Mouse (Mus musculus) limb, embryonic 14.5 days (tissue): Measurements from ENCODE around the gene Ccdc28a. TPM values are rescaled to one million over a fixed set of nuclear protein-coding genes. Genes with fewer than 3 reads are reported as not detected.

Experiments used
- ATAC-seq: fragments of 200-750 bp; cut with Nextera tagmentation; 2 replicates; pipeline ENCODE4 v1.8.0; 2017; ENCODE audit warnings: low read depth, moderate number of reproducible peaks, moderate TSS enrichment; ENCODE audit not compliant: low FRiP score
- DNase-seq: peaks from one replicate; pipeline ENCODE4 v3.0.0-alpha.2; 2015; ENCODE audit warnings: low spot score
- H3K27ac ChIP-seq: fragments of 300-500 bp; sonication (generic); replicated peaks from 2 replicates; pipeline ENCODE4 v1.5.1; 2014; ENCODE audit warnings: low read depth, mild to moderate bottlenecking, low read length, moderate library complexity, mixed read lengths
- H3K27me3 ChIP-seq: fragments of 300-500 bp; sonication (generic); 2 replicates; pipeline ENCODE4 v1.6.1; 2014; ENCODE audit warnings: low read length, mixed read lengths; ENCODE audit not compliant: control insufficient read depth, insufficient read depth
- H3K36me3 ChIP-seq: fragments of 300-500 bp; sonication (generic); 2 replicates; pipeline ENCODE4 v1.6.1; 2014; ENCODE audit warnings: mild to moderate bottlenecking, low read length, moderate library complexity, mixed read lengths; ENCODE audit not compliant: control insufficient read depth, insufficient read depth
- H3K4me1 ChIP-seq: fragments of 300-500 bp; sonication (generic); 2 replicates; pipeline ENCODE4 v1.6.1; 2014; ENCODE audit warnings: antibody characterized with exemption, low read length, mixed read lengths; ENCODE audit not compliant: control insufficient read depth, insufficient read depth
- H3K4me2 ChIP-seq: fragments of 300-500 bp; sonication (generic); replicated peaks from 2 replicates; pipeline ENCODE4 v1.6.1; 2014; ENCODE audit warnings: low read depth, mild to moderate bottlenecking, low read length, moderate library complexity; ENCODE audit not compliant: severe bottlenecking
- H3K4me3 ChIP-seq: fragments of 300-500 bp; sonication (generic); replicated peaks from 2 replicates; pipeline ENCODE4 v1.5.1; 2014; ENCODE audit warnings: low read length
- H3K9ac ChIP-seq: fragments of 300-500 bp; sonication (generic); 2 replicates; pipeline ENCODE4 v1.6.1; 2014; ENCODE audit warnings: mild to moderate bottlenecking, low read depth, low read length, moderate library complexity; ENCODE audit not compliant: severe bottlenecking
- H3K9me3 ChIP-seq: fragments of 300-500 bp; sonication (generic); 2 replicates; pipeline ENCODE4 v1.6.1; 2016; ENCODE audit warnings: low read length; ENCODE audit not compliant: control insufficient read depth
- POLR2A ChIP-seq: fragments of 200-500 bp; IDR thresholded peaks from 2 replicates; pipeline ENCODE4 v1.8.0; 2012; ENCODE audit warnings: inconsistent platforms, mild to moderate bottlenecking, moderate library complexity, borderline replicate concordance; ENCODE audit not compliant: insufficient read depth, insufficient read length; ENCODE audit errors: extremely low read depth
- WGBS: fragments of 180-500 bp; shearing (Covaris S2); extraction: QIAGEN DNeasy Blood & Tissue Kit; methylation state at CpG from one replicate; pipeline ENCODE4 v1.1.7; 2014; 5-methylcytosine and 5-hydroxymethylcytosine counted together
- polyA plus RNA-seq, 2 experiments: library from polyadenylated mRNA; depleted of rRNA in 1 of 2; stranded (reverse) in 1 of 2; unstranded in 1 of 2; fragments of >200 nt; fragmentation: Nextera tagmentation in 1 of 2; extraction: Ambion mirVana in 1 of 2; gene quantifications; 2 replicates each; pipeline versions ENCODE4 v1.2.1 to v1.2.3; 2012 to 2014

Gene Ccdc28a
- polyA plus RNA-seq, 2 experiments, result 14.6 to 20.6 TPM

DNA sequence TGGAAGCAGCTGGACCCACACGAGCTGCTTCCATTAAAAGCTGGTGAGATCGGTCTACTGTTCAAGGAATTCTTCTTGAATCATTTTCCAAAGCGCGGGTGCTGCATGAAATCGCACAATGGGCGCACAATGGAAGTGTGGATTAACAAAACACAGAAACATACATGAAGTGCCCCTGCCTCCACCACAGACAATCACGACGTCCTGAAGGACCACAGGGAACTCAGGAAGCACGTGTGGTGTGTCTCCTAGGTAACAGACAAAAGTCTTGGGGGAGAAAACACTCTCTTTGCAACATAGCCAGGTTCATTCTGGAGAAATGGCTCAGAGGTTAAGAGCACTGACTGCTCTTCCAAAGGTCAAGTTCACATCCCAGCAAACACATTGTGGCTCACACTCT lies 34.1 kb downstream of the Ccdc28a start:
- H3K27me3 ChIP-seq, result no peaks in the 10 kb centered on the region
- no peak overlapping the region for H3K4me3 ChIP-seq
- no peak overlapping the region for H3K27ac ChIP-seq
- WGBS, result 78% methylated on average over 9 of the region's 9 CpGs
- no peak for TF ChIP-seq POLR2A
- H3K9ac ChIP-seq, result no peak overlapping the region
- no peaks in the 10 kb centered on the region for H3K4me1 ChIP-seq
- no peak for DNase-seq
- H3K4me2 ChIP-seq, result no peak overlapping the region
- H3K9me3 ChIP-seq, result no peaks in the 10 kb centered on the region
- ATAC-seq, result no peak
- no peaks in the 10 kb centered on the region for H3K36me3 ChIP-seq

DNA sequence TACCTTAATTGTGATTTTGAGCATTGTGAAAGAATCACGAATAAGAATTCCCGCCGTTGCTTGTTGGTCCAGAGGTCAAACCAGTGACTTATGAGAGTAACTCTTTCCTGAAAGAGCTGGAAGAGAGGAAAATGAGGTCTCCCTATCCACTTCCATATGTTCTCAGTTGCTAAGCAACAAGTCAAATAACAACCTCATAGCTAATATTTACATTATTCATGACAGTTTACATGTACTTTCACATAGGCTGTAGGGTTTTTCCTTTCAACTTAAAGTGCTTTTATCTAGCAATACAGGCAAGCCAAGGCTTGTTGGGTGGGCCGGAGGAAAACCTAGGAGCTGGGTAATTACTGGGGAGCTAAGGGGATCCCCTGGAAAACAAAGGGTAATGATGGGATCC lies 34.9 kb downstream of the Ccdc28a start:
- no peak for TF ChIP-seq POLR2A
- DNase-seq, result no peak
- 82% methylated on average over 4 of the region's 4 CpGs for WGBS

DNA sequence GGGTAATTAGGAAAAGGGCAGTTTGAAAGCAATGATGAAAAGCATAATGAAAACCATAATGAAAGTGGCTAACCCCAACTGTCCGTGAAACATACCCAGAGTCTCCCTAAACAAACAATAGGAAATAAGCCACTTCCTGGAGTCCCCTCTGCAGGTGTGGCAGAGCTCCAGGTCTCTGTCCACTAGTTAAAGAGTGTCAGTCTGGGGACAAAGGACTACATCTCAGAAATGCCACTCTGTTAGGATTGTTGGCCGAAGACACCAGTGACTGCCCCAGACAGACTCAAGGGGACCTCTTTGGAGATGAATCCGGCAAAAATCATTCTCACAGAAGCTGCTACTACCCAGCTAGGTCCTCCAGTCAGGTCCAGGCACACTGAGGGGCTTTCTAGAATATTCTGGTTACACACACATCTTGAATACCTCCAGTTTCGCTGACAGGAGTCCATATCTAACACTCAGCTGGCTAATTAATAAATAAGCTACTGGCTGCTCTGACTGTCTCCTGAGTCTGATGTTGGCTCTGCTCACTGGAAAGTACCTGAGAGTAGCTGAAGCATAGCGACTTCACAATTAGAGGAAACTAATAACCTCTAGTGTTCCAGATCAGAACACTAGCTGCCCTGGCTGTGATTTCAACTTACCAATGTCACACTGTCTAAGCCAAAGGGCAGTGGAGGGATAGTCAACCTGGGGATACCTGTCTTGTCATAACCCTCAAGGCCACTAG lies 36.3 kb downstream of the Ccdc28a start:
- 88% methylated on average over 5 of the region's 5 CpGs for WGBS
- no peaks in the 10 kb centered on the region for H3K27me3 ChIP-seq
- H3K36me3 ChIP-seq, result no peaks in the 10 kb centered on the region
- TF ChIP-seq POLR2A, result no peak
- H3K27ac ChIP-seq, result no peak overlapping the region
- H3K9ac ChIP-seq, result no peak overlapping the region
- H3K4me1 ChIP-seq, result no peaks in the 10 kb centered on the region; the same call in 1 of the 2 replicates
- H3K9me3 ChIP-seq, result no peaks in the 10 kb centered on the region
- no peak overlapping the region for H3K4me2 ChIP-seq
- no peak overlapping the region for H3K4me3 ChIP-seq
- DNase-seq, result no peak
- ATAC-seq, result no peak

More for the DNA sequence above, 34.9 kb downstream of the Ccdc28a start:
- H3K9me3 ChIP-seq, result no peaks in the 10 kb centered on the region
- H3K27ac ChIP-seq, result no peak overlapping the region
- H3K36me3 ChIP-seq, result no peaks in the 10 kb centered on the region
- ATAC-seq, result no peak
- no peaks in the 10 kb centered on the region for H3K4me1 ChIP-seq
- H3K27me3 ChIP-seq, result no peaks in the 10 kb centered on the region
- no peak overlapping the region for H3K4me3 ChIP-seq
- no peak overlapping the region for H3K4me2 ChIP-seq
- no peak overlapping the region for H3K9ac ChIP-seq

DNA sequence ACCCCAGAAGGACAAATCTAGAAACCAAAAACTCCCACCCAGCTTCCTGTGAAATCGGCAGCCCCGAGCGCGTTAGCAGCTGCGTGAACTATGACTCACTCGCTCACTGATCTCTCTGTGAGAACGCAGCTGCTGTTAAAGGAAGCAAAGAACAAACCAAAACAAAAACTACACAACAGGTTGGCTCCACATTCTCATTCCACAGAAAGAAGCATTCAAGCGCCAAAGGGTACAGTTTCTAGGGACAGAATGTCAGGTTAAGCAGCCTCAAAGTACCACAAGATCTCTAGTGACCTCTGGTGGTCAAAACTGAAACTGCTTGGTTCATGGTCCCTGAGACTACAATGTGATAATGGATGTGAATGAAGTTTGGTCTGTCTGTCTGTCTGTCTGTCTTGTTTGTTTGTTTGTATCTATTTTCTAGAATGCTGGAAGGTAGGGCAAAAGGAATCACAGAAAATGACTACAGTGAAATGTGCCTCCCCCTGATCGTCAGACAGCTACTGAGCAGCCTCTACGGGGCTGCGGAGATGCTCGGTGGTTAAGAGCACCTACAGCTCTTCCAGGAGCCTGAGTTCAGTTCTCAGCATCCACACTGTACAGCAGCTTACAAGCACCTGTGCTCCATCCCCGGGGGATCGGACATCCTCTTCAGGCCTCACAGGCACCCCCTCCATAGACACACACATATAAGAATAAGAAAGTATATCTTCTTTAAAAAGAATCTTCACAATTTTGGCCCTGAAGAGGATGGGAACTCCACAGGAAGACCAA lies 37.4 kb downstream of the Ccdc28a start:
- ATAC-seq (peak; percentile 65), DNase-seq (peak; percentile 90)
- TF ChIP-seq POLR2A, result no peak
- Histone ChIP-seq H3K4me2 (peak overlapping the region; percentile 39), H3K27me3 (no peaks in the 10 kb centered on the region), H3K9me3 (no peaks in the 10 kb centered on the region), H3K4me3 (0 out of 2 replicates have a peak overlapping the region, but pooled peaks have one; percentile 11), H3K36me3 (no peaks in the 10 kb centered on the region), H3K4me1 (no peaks in the 10 kb centered on the region; the same call in 1 of the 2 replicates), H3K27ac (no peak overlapping the region), H3K9ac (0 out of 2 replicates have a peak overlapping the region, but pooled peaks have one; percentile 26)
- WGBS, result 54% methylated on average over 14 of the region's 14 CpGs

DNA sequence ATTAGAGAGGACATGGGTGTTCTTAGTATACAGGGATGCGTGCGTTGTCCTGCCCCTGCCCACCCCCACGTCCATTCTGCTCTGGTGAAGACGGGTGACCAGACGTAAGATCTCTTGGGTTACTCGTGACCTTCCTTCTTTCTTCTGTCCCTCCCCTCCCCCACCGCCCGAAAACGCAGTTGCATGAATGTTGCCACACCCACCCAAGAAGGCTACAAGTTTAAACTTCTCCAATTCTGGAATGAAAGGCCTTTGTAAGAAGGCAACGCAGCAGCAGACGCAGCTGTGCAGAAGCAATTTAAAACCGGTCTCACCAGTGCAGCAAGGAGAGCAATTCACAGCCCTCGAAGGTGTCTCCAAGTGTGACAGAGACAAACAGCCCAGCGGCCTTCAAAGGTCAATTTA lies 40.1 kb downstream of the Ccdc28a start:
- no peak overlapping the region for H3K4me2 ChIP-seq
- no peaks in the 10 kb centered on the region for H3K9me3 ChIP-seq
- H3K4me1 ChIP-seq, result peaks cover 4% of the 10 kb centered on the region
- no peaks in the 10 kb centered on the region for H3K36me3 ChIP-seq
- TF ChIP-seq POLR2A, result no peak
- H3K27ac ChIP-seq, result no peak overlapping the region
- no peak overlapping the region for H3K9ac ChIP-seq
- WGBS, result 38% methylated on average over 14 of the region's 14 CpGs
- DNase-seq (peak; percentile 60), ATAC-seq (peak; percentile 38; the same call in 1 of the 2 replicates)
- no peak overlapping the region for H3K4me3 ChIP-seq
- no peaks in the 10 kb centered on the region for H3K27me3 ChIP-seq
